In genomic region chr11:101905115-101905514, GRCm38 (mm10) we compare ENCODE assay signal across 8 mouse cellular contexts. TPM values are rescaled to one million over a fixed set of nuclear protein-coding genes. Genes with fewer than 3 reads are reported as not detected.
DNase-seq lines count a peak whose midpoint lies in the region; ATAC-seq lines count a peak whose summit lies in the region.

No protein-coding gene starts in this region.

- ATAC-seq in granulocyte monocyte progenitor cell, adult 5-6 weeks (replicated peaks; ENCODE audit: poor library complexity, severe bottlenecking) = peak; percentile 35

- peak; percentile 65 for DNase-seq in 416B (ENCODE audit: low read depth)
- peak; percentile 73 for DNase-seq in MN1 (ENCODE audit: low spot score)
- DNase-seq in cerebellum, postnatal 14 days = peak; percentile 93 to 95
- peak; percentile 67 to 91 for DNase-seq in kidney, postnatal 36 days
- peak; percentile 57 to 70 for DNase-seq in lung, adult 18-20 months
- peak; percentile 80 for DNase-seq in retina, postnatal 1 day
- peak; percentile 57 for DNase-seq in urinary bladder, adult 2 months (ENCODE audit: low spot score)

RNA-seq across cellular contexts. Expression of gene Meox1, which starts 10.9 kb away (rescaled TPM):
- not detected in 2 replicates for total RNA-seq in granulocyte monocyte progenitor cell, adult 5-6 weeks (2014; fragmentation: Nextera tagmentation)
- total RNA-seq in granulocyte monocyte progenitor cell, adult 5-6 weeks (2017) = not detected in 2 replicates
- polyA plus RNA-seq in urinary bladder, adult 2 months (2012; rRNA removed) = 2.8 and 2.9 TPM in 2 replicates

Comparison
In these comparisons a context has a peak if more than half of its experiments do, and no peak if none do; other contexts are left out.
1. Peak in every context shown above with its lines: DNase-seq and ATAC-seq.